Mouse (Mus musculus): ENCODE measurements around the gene Steap2. TPM values are rescaled to one million over a fixed set of nuclear protein-coding genes. Genes with fewer than 3 reads are reported as not detected.

Gene Steap2
- polyA plus RNA-seq (2016; fragmentation: Nextera tagmentation; extraction: Ambion mirVana), result 6.5 and 6.8 TPM in 2 replicates

DNA sequence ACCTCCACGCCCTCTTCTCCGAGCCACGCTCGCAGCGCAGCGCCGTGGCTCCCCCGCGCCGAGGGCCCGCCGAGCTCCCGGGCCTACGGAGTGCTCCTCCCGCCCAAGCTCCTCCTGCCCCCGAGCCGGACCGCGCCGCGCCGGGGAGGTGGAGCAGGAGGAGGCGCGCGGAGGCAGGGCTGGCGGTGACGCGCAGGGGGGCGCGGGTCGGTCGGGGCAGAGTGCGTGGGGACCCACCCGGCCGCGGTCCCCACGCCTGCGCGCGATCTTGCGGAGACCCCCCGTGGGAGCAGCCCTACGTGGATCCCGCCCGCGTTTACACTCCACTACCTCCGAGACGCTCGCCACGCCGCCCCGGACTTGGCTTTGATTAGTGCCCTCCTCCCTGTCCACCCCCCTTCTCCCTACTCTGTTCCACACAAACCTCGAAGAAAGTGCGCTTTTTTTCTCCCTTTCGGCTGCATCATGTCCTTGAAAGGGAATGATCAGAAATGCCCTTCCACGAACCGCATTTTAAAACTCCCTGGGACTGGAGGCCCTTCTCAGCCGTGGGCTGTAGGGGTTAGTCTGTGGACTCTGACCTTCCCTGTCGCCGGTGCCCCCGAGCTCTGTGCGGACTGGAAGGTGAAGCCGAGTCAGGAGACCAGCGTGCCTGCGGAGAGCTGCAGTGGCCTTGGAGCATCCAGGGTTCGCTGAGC, at the start of gene Steap2:
Steap2 (minus strand) TSS at position 623 of the 698 bp plus-strand sequence.
- peaks cover 18% of the 10 kb centered on the region for H3K4me1 ChIP-seq
- peaks cover 18% of the 10 kb centered on the region for H3K27me3 ChIP-seq (ENCODE audit: poor library complexity, severe bottlenecking)
- DNase-seq (ENCODE audit: extremely low spot score, low spot score), result peak; percentile 51
- no peaks in the 10 kb centered on the region for H3K36me3 ChIP-seq (replicated peaks)
- under 1% methylated on average over 64 of the region's 66 CpGs for WGBS
- H3K4me3 ChIP-seq, result peak within 1 kb of the TSS; percentile 87
- no peaks in the 10 kb centered on the region for H3K9me3 ChIP-seq
- peak within 1 kb of the TSS; percentile 93 for H3K27ac ChIP-seq

GRCm38 (mm10) chr5:5734445-5734844, 40.1 kb upstream of the Steap2 start:
- Histone ChIP-seq H3K9me3 (no peaks in the 10 kb centered on the region), H3K27ac (no peak overlapping the region), H3K27me3 (ENCODE audit: poor library complexity, severe bottlenecking) (no peaks in the 10 kb centered on the region), H3K36me3 (replicated peaks) (no peaks in the 10 kb centered on the region), H3K4me1 (no peaks in the 10 kb centered on the region), H3K4me3 (no peak overlapping the region)
- DNase-seq (ENCODE audit: extremely low spot score, low spot score), result no peak
- WGBS, result 93% methylated on average over 9 of the region's 9 CpGs

DNA sequence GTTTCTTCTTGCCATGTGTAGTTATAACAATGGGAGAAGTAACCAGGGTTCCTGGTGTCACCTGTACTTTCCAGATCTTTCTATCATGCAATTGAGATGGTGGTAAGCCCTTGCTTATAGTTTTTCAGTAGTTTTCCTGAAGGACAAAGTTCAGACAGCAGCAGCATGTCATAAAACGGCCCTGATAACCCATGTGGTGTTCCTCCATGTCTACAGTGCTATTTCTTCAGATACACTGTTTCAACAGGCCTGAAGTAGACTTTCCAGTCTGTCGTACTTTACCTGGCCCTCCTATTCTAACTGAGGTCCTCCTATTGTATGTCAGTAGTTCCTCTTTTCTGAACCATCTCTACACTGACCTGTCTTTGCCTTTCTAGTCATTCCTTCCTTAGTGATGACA, 38.5 kb upstream of the Steap2 start:
- no peak overlapping the region for H3K4me3 ChIP-seq
- H3K27ac ChIP-seq, result no peak overlapping the region
- no peaks in the 10 kb centered on the region for H3K36me3 ChIP-seq (replicated peaks)
- H3K4me1 ChIP-seq, result no peaks in the 10 kb centered on the region
- H3K27me3 ChIP-seq (ENCODE audit: poor library complexity, severe bottlenecking), result no peaks in the 10 kb centered on the region
- H3K9me3 ChIP-seq, result no peaks in the 10 kb centered on the region
- 81% methylated on average over 2 of the region's 2 CpGs for WGBS
- DNase-seq (ENCODE audit: extremely low spot score, low spot score), result no peak

DNA sequence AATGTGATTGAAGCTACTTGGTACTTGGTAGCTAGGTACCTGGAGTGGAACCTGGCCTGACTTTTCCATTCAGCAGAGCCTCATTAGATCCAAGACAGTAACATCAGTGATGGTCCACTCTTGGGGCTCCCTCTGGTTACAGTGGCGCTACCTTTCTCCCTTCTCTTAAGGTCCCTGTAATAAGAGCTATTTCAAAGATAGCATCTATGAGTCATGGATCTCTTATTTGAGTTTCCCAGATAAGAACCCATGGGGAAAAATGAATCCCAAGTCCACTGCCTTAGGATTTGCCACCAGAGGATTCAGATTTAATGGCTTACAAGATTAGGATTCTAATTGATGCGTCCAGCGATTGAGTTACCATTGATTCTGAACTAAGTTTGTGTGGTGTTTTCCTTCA, 37.8 kb upstream of the Steap2 start:
- Histone ChIP-seq H3K4me3 (no peak overlapping the region), H3K9me3 (no peaks in the 10 kb centered on the region), H3K36me3 (replicated peaks) (no peaks in the 10 kb centered on the region), H3K4me1 (no peaks in the 10 kb centered on the region), H3K27me3 (ENCODE audit: poor library complexity, severe bottlenecking) (no peaks in the 10 kb centered on the region), H3K27ac (no peak overlapping the region)
- 93% methylated on average over 3 of the region's 3 CpGs for WGBS
- no peak for DNase-seq (ENCODE audit: extremely low spot score, low spot score)

DNA sequence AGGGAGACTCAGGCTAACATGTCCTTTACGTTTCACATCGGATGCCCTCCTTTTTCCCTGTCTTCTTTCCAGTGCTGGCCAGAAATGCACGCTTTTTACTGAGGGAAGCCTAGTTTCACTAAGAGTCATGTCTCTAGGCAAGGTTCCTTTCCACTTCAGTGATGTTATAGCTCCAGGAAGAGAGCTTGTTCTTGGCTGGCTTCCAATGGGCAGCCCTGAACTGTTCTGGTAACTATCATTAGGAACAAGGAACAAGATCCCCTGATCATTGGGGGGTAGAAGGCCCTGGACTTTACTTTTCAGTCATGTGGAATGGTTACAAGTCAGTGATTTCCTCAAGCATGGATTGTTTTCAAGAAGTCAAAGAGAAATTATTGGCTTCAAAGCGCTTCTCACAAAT, 35.5 kb upstream of the Steap2 start:
- Histone ChIP-seq H3K9me3 (no peaks in the 10 kb centered on the region), H3K27ac (no peak overlapping the region), H3K27me3 (ENCODE audit: poor library complexity, severe bottlenecking) (no peaks in the 10 kb centered on the region), H3K36me3 (replicated peaks) (no peaks in the 10 kb centered on the region), H3K4me3 (no peak overlapping the region), H3K4me1 (no peaks in the 10 kb centered on the region)
- WGBS, result 89% methylated on average over 4 of the region's 4 CpGs
- DNase-seq (ENCODE audit: extremely low spot score, low spot score), result no peak

- no peak for DNase-seq (ENCODE audit: extremely low spot score, low spot score)
- H3K36me3 ChIP-seq (replicated peaks), result no peaks in the 10 kb centered on the region
- WGBS, result 91% methylated on average over 7 of the region's 7 CpGs
- no peaks in the 10 kb centered on the region for H3K27me3 ChIP-seq (ENCODE audit: poor library complexity, severe bottlenecking)
- peaks cover 5% of the 10 kb centered on the region; the same call in 1 of the 2 replicates for H3K4me1 ChIP-seq
- H3K9me3 ChIP-seq, result no peaks in the 10 kb centered on the region
- no peak overlapping the region for H3K27ac ChIP-seq
- H3K4me3 ChIP-seq, result no peak overlapping the region
Measured at GRCm38 (mm10) chr5:5722217-5722616, 27.8 kb upstream of the Steap2 start.

DNA sequence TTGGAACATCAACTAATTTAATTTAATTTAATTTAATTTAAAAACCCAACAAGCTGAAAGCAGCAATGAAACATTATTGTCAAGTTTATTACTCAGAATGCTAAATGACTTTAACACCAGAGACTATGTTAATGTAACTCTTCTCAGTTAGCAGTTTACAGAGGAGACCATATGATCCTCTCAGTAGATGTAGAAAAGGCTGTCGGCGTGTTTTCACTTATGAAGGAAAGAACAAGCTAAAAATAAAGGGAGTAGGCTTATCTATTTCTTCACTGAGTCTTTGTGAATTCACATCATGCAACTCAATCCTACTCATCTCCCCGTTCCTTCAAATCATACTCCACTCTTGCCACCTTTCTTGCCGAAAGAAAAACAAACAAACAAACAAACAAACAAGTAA, 16.7 kb upstream of the Steap2 start:
- no peaks in the 10 kb centered on the region for H3K9me3 ChIP-seq
- H3K27me3 ChIP-seq (ENCODE audit: poor library complexity, severe bottlenecking), result no peaks in the 10 kb centered on the region
- no peak overlapping the region for H3K27ac ChIP-seq
- 87% methylated on average over 4 of the region's 4 CpGs for WGBS
- H3K4me1 ChIP-seq, result peaks cover 9% of the 10 kb centered on the region
- H3K36me3 ChIP-seq (replicated peaks), result no peaks in the 10 kb centered on the region
- H3K4me3 ChIP-seq, result no peak overlapping the region
- DNase-seq (ENCODE audit: extremely low spot score, low spot score), result no peak

DNA sequence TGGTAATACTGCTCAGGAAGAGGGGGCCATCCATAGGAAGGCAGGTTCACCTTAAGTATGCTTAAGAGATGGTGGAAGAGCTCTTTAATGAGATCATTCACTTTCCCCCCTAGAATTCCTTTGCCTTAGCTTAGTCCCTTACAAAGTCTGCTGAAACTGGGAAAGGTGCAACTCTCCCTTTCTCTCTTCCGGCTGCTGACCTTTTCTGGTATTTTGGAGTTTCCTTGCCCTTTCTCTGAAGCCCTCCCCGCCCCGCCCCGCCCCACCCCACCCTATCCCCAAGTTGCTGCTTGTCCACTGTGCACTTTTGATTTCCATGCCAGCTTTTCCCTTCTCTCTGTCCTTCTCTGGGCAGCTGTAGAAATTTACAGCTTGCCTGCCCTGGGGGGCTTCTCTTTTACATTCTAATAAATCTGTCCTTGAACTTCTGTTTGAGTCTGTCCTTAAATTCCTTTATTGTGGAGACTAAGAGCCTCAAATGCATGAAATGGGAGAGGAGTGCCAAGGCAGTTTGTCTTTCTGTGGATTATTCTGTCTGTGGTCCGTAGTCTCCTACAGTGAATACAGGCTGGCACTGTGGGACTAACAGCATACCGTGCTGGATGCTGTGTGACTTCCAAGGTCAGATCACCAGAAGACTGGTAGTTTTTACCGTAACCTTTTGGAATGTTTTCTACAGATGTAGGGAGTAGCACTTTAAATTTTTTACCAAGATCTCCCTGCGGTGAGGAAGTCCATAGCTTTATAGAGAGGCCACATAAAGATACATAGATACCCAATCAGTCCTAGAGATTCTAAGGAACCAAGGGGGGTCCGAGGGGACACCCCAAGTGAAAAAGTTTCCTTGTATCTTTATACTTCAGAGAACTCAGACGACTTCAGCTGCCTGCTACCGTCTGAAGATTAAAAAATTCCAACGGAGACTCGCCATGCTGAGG, 13.2 kb upstream of the Steap2 start:
- Histone ChIP-seq H3K27ac (no peak overlapping the region), H3K4me3 (no peak overlapping the region), H3K27me3 (ENCODE audit: poor library complexity, severe bottlenecking) (no peaks in the 10 kb centered on the region), H3K9me3 (no peaks in the 10 kb centered on the region), H3K4me1 (peaks cover 9% of the 10 kb centered on the region), H3K36me3 (replicated peaks) (no peaks in the 10 kb centered on the region)
- no peak for DNase-seq (ENCODE audit: extremely low spot score, low spot score)
- 68% methylated on average over 13 of the region's 13 CpGs for WGBS

- H3K4me3 ChIP-seq, result no peak overlapping the region
- no peaks in the 10 kb centered on the region for H3K9me3 ChIP-seq
- H3K27ac ChIP-seq, result no peak overlapping the region
- 67% methylated on average over 2 of the region's 2 CpGs for WGBS
- DNase-seq (ENCODE audit: extremely low spot score, low spot score), result no peak
- H3K27me3 ChIP-seq (ENCODE audit: poor library complexity, severe bottlenecking), result no peaks in the 10 kb centered on the region
- H3K36me3 ChIP-seq (replicated peaks), result no peaks in the 10 kb centered on the region
- peaks cover 9% of the 10 kb centered on the region for H3K4me1 ChIP-seq
Measured at GRCm38 (mm10) chr5:5705019-5705418, 10.6 kb upstream of the Steap2 start.

GRCm38 (mm10) chr5:5700386-5700785, 6.0 kb upstream of the Steap2 start:
- H3K27me3 ChIP-seq (ENCODE audit: poor library complexity, severe bottlenecking), result no peaks in the 10 kb centered on the region
- 79% methylated on average over 2 of the region's 2 CpGs for WGBS
- no peak for DNase-seq (ENCODE audit: extremely low spot score, low spot score)

DNA sequence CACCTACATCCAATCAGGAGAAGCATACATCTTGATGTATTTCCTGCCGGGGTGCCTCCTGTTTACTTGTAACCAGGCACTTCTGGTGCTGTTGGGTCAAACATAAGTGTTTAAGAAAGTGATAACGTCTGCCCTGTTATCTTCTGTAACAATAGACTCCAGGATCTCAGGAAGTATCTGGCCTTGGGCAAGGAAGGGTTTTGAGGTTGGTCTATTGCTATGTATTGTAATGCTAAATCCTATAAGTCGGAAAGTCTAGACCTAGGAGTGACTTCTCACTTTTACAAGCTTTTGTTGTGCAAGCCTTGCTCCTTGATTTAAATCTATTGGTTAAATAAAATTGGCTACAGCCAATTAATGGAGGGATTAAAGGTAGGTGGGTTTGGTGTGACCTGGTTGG, 4.5 kb upstream of the Steap2 start:
- Histone ChIP-seq H3K4me1 (peaks cover 6% of the 10 kb centered on the region), H3K4me3 (no peak overlapping the region), H3K36me3 (replicated peaks) (no peaks in the 10 kb centered on the region), H3K27ac (no peak overlapping the region), H3K27me3 (ENCODE audit: poor library complexity, severe bottlenecking) (no peaks in the 10 kb centered on the region), H3K9me3 (no peaks in the 10 kb centered on the region)
- 69% methylated on average over 3 of the region's 3 CpGs for WGBS
- no peak for DNase-seq (ENCODE audit: extremely low spot score, low spot score)

More at GRCm38 (mm10) chr5:5700386-5700785, 6.0 kb upstream of the Steap2 start:
- H3K4me1 ChIP-seq, result no peaks in the 10 kb centered on the region
- H3K27ac ChIP-seq, result no peak overlapping the region
- no peaks in the 10 kb centered on the region for H3K9me3 ChIP-seq
- H3K36me3 ChIP-seq (replicated peaks), result no peaks in the 10 kb centered on the region
- no peak overlapping the region for H3K4me3 ChIP-seq

- Histone ChIP-seq H3K9me3 (no peaks in the 10 kb centered on the region), H3K4me1 (peaks cover 18% of the 10 kb centered on the region), H3K27ac (no peak overlapping the region), H3K36me3 (replicated peaks) (no peaks in the 10 kb centered on the region), H3K4me3 (no peak overlapping the region), H3K27me3 (ENCODE audit: poor library complexity, severe bottlenecking) (peaks cover 18% of the 10 kb centered on the region)
- 92% methylated on average over 5 of the region's 5 CpGs for WGBS
- DNase-seq (ENCODE audit: extremely low spot score, low spot score), result no peak
Measured at GRCm38 (mm10) chr5:5695401-5695942, 1.1 kb upstream of the Steap2 start.

DNA sequence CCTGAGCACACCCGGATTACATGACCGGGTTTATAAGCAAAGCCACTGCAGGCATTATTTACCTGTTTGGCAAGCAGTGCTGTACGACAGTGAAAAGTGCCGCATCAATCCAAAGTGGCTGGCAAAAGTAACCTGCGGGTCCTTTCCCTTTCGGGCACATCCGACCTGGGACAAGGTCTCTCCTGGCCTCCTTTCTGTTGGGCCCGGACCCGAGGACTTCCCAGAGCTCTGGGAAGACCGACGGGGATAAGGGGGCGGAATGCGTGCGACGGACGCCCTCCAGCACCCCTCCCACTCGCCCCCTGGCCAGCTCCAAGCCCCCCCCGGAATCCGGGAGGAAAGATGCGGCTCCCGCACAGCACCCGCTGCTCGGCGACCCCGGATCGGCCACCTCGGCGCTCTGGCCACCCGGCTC, 830 bp downstream of the Steap2 start:
- H3K36me3 ChIP-seq (replicated peaks), result no peaks in the 10 kb centered on the region
- H3K9me3 ChIP-seq, result no peaks in the 10 kb centered on the region
- WGBS, result under 1% methylated on average over 29 of the region's 29 CpGs
- peaks cover 18% of the 10 kb centered on the region for H3K27me3 ChIP-seq (ENCODE audit: poor library complexity, severe bottlenecking)
- peak overlapping the region; percentile 87 for H3K4me3 ChIP-seq
- H3K27ac ChIP-seq, result peak overlapping the region; percentile 93
- peak; percentile 47 for DNase-seq (ENCODE audit: extremely low spot score, low spot score)
- peaks cover 18% of the 10 kb centered on the region for H3K4me1 ChIP-seq

All from forebrain, embryonic 10.5 days (tissue).